Mouse (Mus musculus): ENCODE measurements at regions not wholly inside any gene's neighbourhood (a gene's known extent, or its start where the extent isn't known, plus 50 kb on each side); places are given as distances from the start of the nearest gene placed in this dataset.

GRCm38 (mm10) chr10:97189696-97190095, 289.7 kb upstream of the Dcn start:
- no peaks in the 10 kb centered on the region for H3K36me3 ChIP-seq (ENCODE audit: control insufficient read depth, insufficient read depth, low read length)
- ATAC-seq (ENCODE audit: insufficient read depth, low FRiP score, low TSS enrichment) (no peak), DNase-seq (ENCODE audit: low spot score) (no peak)
- no peak overlapping the region for H3K4me2 ChIP-seq (ENCODE audit: low read depth)
- H3K9ac ChIP-seq (ENCODE audit: low read length): no peak overlapping the region
- H3K4me1 ChIP-seq (ENCODE audit: control insufficient read depth, insufficient read depth, low read length): no peaks in the 10 kb centered on the region
- no peaks in the 10 kb centered on the region for H3K27me3 ChIP-seq (ENCODE audit: control insufficient read depth, insufficient read depth, low read length)
- no peaks in the 10 kb centered on the region for H3K9me3 ChIP-seq (ENCODE audit: control insufficient read depth, low read length)
- no peak overlapping the region for H3K4me3 ChIP-seq (ENCODE audit: low read depth, low read length)
- no peak overlapping the region for H3K27ac ChIP-seq (ENCODE audit: low read depth, low read length)

- Histone ChIP-seq H3K9ac (ENCODE audit: low read length) (no peak overlapping the region), H3K27me3 (ENCODE audit: control insufficient read depth, insufficient read depth, low read length) (no peaks in the 10 kb centered on the region), H3K4me2 (ENCODE audit: low read depth) (no peak overlapping the region), H3K9me3 (ENCODE audit: control insufficient read depth, low read length) (no peaks in the 10 kb centered on the region), H3K4me1 (ENCODE audit: control insufficient read depth, insufficient read depth, low read length) (0 out of 2 replicates have a peak, but pooled peaks cover 2% of the 10 kb centered on the region), H3K4me3 (ENCODE audit: low read depth, low read length) (no peak overlapping the region), H3K36me3 (ENCODE audit: control insufficient read depth, insufficient read depth, low read length) (no peaks in the 10 kb centered on the region), H3K27ac (ENCODE audit: low read depth, low read length) (no peak overlapping the region)
- DNase-seq (ENCODE audit: low spot score) (no peak), ATAC-seq (ENCODE audit: insufficient read depth, low FRiP score, low TSS enrichment) (no peak)
- 73% methylated on average over 4 of the region's 4 CpGs for WGBS
Observed at GRCm38 (mm10) chr10:97211238-97211695, 268.1 kb upstream of the Dcn start.

- 90% methylated on average over 7 of the region's 7 CpGs for WGBS
- Histone ChIP-seq H3K36me3 (ENCODE audit: control insufficient read depth, insufficient read depth, low read length) (no peaks in the 10 kb centered on the region), H3K9ac (ENCODE audit: low read length) (no peak overlapping the region), H3K9me3 (ENCODE audit: control insufficient read depth, low read length) (no peaks in the 10 kb centered on the region), H3K4me2 (ENCODE audit: low read depth) (no peak overlapping the region), H3K4me3 (ENCODE audit: low read depth, low read length) (no peak overlapping the region), H3K4me1 (ENCODE audit: control insufficient read depth, insufficient read depth, low read length) (0 out of 2 replicates have a peak, but pooled peaks cover 2% of the 10 kb centered on the region), H3K27ac (ENCODE audit: low read depth, low read length) (no peak overlapping the region), H3K27me3 (ENCODE audit: control insufficient read depth, insufficient read depth, low read length) (no peaks in the 10 kb centered on the region)
- DNase-seq (ENCODE audit: low spot score) (no peak), ATAC-seq (ENCODE audit: insufficient read depth, low FRiP score, low TSS enrichment) (no peak)
Observed at GRCm38 (mm10) chr10:97211785-97212398, 267.5 kb upstream of the Dcn start.

- Histone ChIP-seq H3K4me2 (ENCODE audit: low read depth) (no peak overlapping the region), H3K9ac (ENCODE audit: low read length) (no peak overlapping the region), H3K36me3 (ENCODE audit: control insufficient read depth, insufficient read depth, low read length) (no peaks in the 10 kb centered on the region), H3K27ac (ENCODE audit: low read depth, low read length) (no peak overlapping the region), H3K4me3 (ENCODE audit: low read depth, low read length) (no peak overlapping the region), H3K27me3 (ENCODE audit: control insufficient read depth, insufficient read depth, low read length) (no peaks in the 10 kb centered on the region), H3K4me1 (ENCODE audit: control insufficient read depth, insufficient read depth, low read length) (no peaks in the 10 kb centered on the region), H3K9me3 (ENCODE audit: control insufficient read depth, low read length) (no peaks in the 10 kb centered on the region)
- DNase-seq (ENCODE audit: low spot score) (peak; percentile 26), ATAC-seq (ENCODE audit: insufficient read depth, low FRiP score, low TSS enrichment) (no peak)
- WGBS: 68% methylated on average over 3 of the region's 3 CpGs
Observed at GRCm38 (mm10) chr10:97219474-97219873, 259.9 kb upstream of the Dcn start.

- Histone ChIP-seq H3K4me3 (ENCODE audit: low read depth, low read length) (no peak overlapping the region), H3K4me2 (ENCODE audit: low read depth) (no peak overlapping the region), H3K9ac (ENCODE audit: low read length) (no peak overlapping the region), H3K4me1 (ENCODE audit: control insufficient read depth, insufficient read depth, low read length) (no peaks in the 10 kb centered on the region), H3K27ac (ENCODE audit: low read depth, low read length) (no peak overlapping the region), H3K36me3 (ENCODE audit: control insufficient read depth, insufficient read depth, low read length) (no peaks in the 10 kb centered on the region), H3K9me3 (ENCODE audit: control insufficient read depth, low read length) (no peaks in the 10 kb centered on the region), H3K27me3 (ENCODE audit: control insufficient read depth, insufficient read depth, low read length) (no peaks in the 10 kb centered on the region)
- WGBS: 48% methylated on average over 3 of the region's 3 CpGs
- no peak for DNase-seq (ENCODE audit: low spot score)
- ATAC-seq (ENCODE audit: insufficient read depth, low FRiP score, low TSS enrichment): no peak
Observed at GRCm38 (mm10) chr10:97220431-97220830, 259.0 kb upstream of the Dcn start.

- Histone ChIP-seq H3K4me1 (ENCODE audit: control insufficient read depth, insufficient read depth, low read length) (no peaks in the 10 kb centered on the region), H3K4me3 (ENCODE audit: low read depth, low read length) (no peak overlapping the region), H3K4me2 (ENCODE audit: low read depth) (no peak overlapping the region), H3K27me3 (ENCODE audit: control insufficient read depth, insufficient read depth, low read length) (no peaks in the 10 kb centered on the region), H3K27ac (ENCODE audit: low read depth, low read length) (no peak overlapping the region), H3K9ac (ENCODE audit: low read length) (no peak overlapping the region), H3K36me3 (ENCODE audit: control insufficient read depth, insufficient read depth, low read length) (no peaks in the 10 kb centered on the region), H3K9me3 (ENCODE audit: control insufficient read depth, low read length) (no peaks in the 10 kb centered on the region)
- 67% methylated on average over 4 of the region's 4 CpGs for WGBS
- ATAC-seq (ENCODE audit: insufficient read depth, low FRiP score, low TSS enrichment): peak; percentile 63; the same call in 1 of the 2 replicates
- DNase-seq (ENCODE audit: low spot score): peak; percentile 20
Observed at GRCm38 (mm10) chr10:97235631-97236030, 243.8 kb upstream of the Dcn start.

GRCm38 (mm10) chr10:97241476-97241875, 237.9 kb upstream of the Dcn start:
- no peaks in the 10 kb centered on the region for H3K27me3 ChIP-seq (ENCODE audit: control insufficient read depth, insufficient read depth, low read length)
- no peaks in the 10 kb centered on the region for H3K9me3 ChIP-seq (ENCODE audit: control insufficient read depth, low read length)
- H3K4me3 ChIP-seq (ENCODE audit: low read depth, low read length): no peak overlapping the region
- WGBS: 79% methylated on average over 2 of the region's 2 CpGs
- DNase-seq (ENCODE audit: low spot score): no peak
- no peak overlapping the region for H3K9ac ChIP-seq (ENCODE audit: low read length)
- H3K27ac ChIP-seq (ENCODE audit: low read depth, low read length): no peak overlapping the region
- H3K36me3 ChIP-seq (ENCODE audit: control insufficient read depth, insufficient read depth, low read length): no peaks in the 10 kb centered on the region
- H3K4me1 ChIP-seq (ENCODE audit: control insufficient read depth, insufficient read depth, low read length): no peaks in the 10 kb centered on the region
- no peak overlapping the region for H3K4me2 ChIP-seq (ENCODE audit: low read depth)
- ATAC-seq (ENCODE audit: insufficient read depth, low FRiP score, low TSS enrichment): no peak

GRCm38 (mm10) chr10:97245674-97246073, 233.7 kb upstream of the Dcn start:
- no peak overlapping the region for H3K27ac ChIP-seq (ENCODE audit: low read depth, low read length)
- no peaks in the 10 kb centered on the region for H3K27me3 ChIP-seq (ENCODE audit: control insufficient read depth, insufficient read depth, low read length)
- no peaks in the 10 kb centered on the region for H3K4me1 ChIP-seq (ENCODE audit: control insufficient read depth, insufficient read depth, low read length)
- ATAC-seq (ENCODE audit: insufficient read depth, low FRiP score, low TSS enrichment) (no peak), DNase-seq (ENCODE audit: low spot score) (no peak)
- no peak overlapping the region for H3K4me3 ChIP-seq (ENCODE audit: low read depth, low read length)
- no peak overlapping the region for H3K4me2 ChIP-seq (ENCODE audit: low read depth)
- WGBS: 86% methylated on average over 3 of the region's 3 CpGs
- H3K9ac ChIP-seq (ENCODE audit: low read length): no peak overlapping the region
- H3K36me3 ChIP-seq (ENCODE audit: control insufficient read depth, insufficient read depth, low read length): no peaks in the 10 kb centered on the region
- no peaks in the 10 kb centered on the region for H3K9me3 ChIP-seq (ENCODE audit: control insufficient read depth, low read length)

- ATAC-seq (ENCODE audit: insufficient read depth, low FRiP score, low TSS enrichment) (no peak), DNase-seq (ENCODE audit: low spot score) (no peak)
- Histone ChIP-seq H3K4me2 (ENCODE audit: low read depth) (no peak overlapping the region), H3K4me3 (ENCODE audit: low read depth, low read length) (no peak overlapping the region), H3K9ac (ENCODE audit: low read length) (no peak overlapping the region), H3K27ac (ENCODE audit: low read depth, low read length) (no peak overlapping the region), H3K36me3 (ENCODE audit: control insufficient read depth, insufficient read depth, low read length) (no peaks in the 10 kb centered on the region), H3K27me3 (ENCODE audit: control insufficient read depth, insufficient read depth, low read length) (no peaks in the 10 kb centered on the region), H3K9me3 (ENCODE audit: control insufficient read depth, low read length) (no peaks in the 10 kb centered on the region), H3K4me1 (ENCODE audit: control insufficient read depth, insufficient read depth, low read length) (no peaks in the 10 kb centered on the region)
- WGBS: 94% methylated on average over 4 of the region's 4 CpGs
Observed at GRCm38 (mm10) chr10:97248522-97248921, 230.9 kb upstream of the Dcn start.
